Mouse (Mus musculus): ENCODE results near the gene Cd83. TPM values are rescaled to one million over a fixed set of nuclear protein-coding genes. Genes with fewer than 3 reads are reported as not detected.

The Cd83 gene
- polyA plus RNA-seq (2015; fragmentation: Nextera tagmentation; extraction: Ambion mirVana): 20.6 and 24.9 TPM in 2 replicates

GRCm38 (mm10) chr13:43784725-43785711 is at the start of gene Cd83:
Cd83 (plus strand) TSS chr13:43784775.

Other genes starting within 250 kb of the Cd83 start
- 9.2 and 12.8 TPM in 2 replicates for gene Mcur1, start 224.6 kb upstream of the Cd83 start, polyA plus RNA-seq (2015; fragmentation: Nextera tagmentation; extraction: Ambion mirVana)
- gene Rnf182, start 169.1 kb upstream of the Cd83 start, polyA plus RNA-seq (2015; fragmentation: Nextera tagmentation; extraction: Ambion mirVana): 0.43 and 1.2 TPM in 2 replicates

Measured in adrenal gland, postnatal 0 days (tissue).